Mouse (Mus musculus) thymus, adult 2 months (tissue): Measurements from ENCODE around the gene Cela1.

Source experiments
- CTCF ChIP-seq: fragments of 200-500 bp; IDR thresholded peaks from 2 replicates; pipeline ENCODE4 v1.5.1; 2012; ENCODE audit warnings: mild to moderate bottlenecking, control low read depth, low read length, moderate library complexity, borderline replicate concordance; ENCODE audit not compliant: control insufficient read depth, poor library complexity, insufficient read depth; ENCODE audit errors: extremely low read depth
- POLR2A ChIP-seq: fragments of 200-500 bp; IDR thresholded peaks from 2 replicates; pipeline ENCODE4 v1.6.1; 2012; ENCODE audit warnings: mild to moderate bottlenecking, low read length, control low read depth, moderate library complexity; ENCODE audit not compliant: control insufficient read depth, poor library complexity, insufficient read depth; ENCODE audit errors: extremely low read depth

- TF ChIP-seq POLR2A, result no peak
- TF ChIP-seq CTCF, result no peak
Observed at GRCm38 (mm10) chr15:100735095-100735952, 47.6 kb upstream of the Cela1 start.
